Mouse (Mus musculus) lung, postnatal 0 days (tissue): ENCODE measurements around the gene Cfap300.

ENCODE experiments used
- CTCF ChIP-seq: IDR thresholded peaks from 2 replicates; pipeline ENCODE4 v1.5.1; 2016; ENCODE audit warnings: antibody characterized with exemption, mild to moderate bottlenecking
- EP300 ChIP-seq: IDR thresholded peaks from 2 replicates; pipeline ENCODE4 v1.6.1; 2016; ENCODE audit warnings: antibody characterized with exemption, mild to moderate bottlenecking, control low read depth

DNA sequence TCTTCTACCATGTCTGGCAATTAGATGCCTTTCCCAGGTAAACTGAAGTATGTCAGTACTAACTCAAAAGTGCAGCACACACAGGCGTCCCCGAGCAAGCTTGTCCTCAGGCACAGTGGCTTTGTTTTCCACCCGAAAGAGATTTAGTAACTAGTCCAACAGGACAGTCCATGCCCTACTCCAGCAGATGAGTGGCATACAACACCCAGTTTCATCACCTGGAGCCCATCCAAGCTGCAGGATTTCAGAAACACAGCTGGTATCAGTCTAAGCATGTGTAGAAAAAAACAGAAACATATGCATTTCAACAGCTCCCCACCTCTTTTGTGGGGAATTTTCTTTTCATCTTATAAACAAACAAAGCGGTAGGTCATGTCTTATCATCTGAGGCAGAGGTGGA, 51.7 kb downstream of the Cfap300 start:
- TF ChIP-seq EP300, result no peak
- no peak for TF ChIP-seq CTCF
